Mouse (Mus musculus) Muller cell, postnatal 12 days (primary cell): ENCODE results near the gene Prl3d3.
"Not testable (repeated sequence)": the region's sequence is repeated elsewhere in the genome, so short reads cannot be mapped to it uniquely, and the experiment has no call there.

Source experiments
- DNase-seq: peaks from one replicate; pipeline ENCODE4 v3.0.0-alpha.2; 2015; ENCODE audit errors: inconsistent ontology term

The Prl3d3 gene

DNA sequence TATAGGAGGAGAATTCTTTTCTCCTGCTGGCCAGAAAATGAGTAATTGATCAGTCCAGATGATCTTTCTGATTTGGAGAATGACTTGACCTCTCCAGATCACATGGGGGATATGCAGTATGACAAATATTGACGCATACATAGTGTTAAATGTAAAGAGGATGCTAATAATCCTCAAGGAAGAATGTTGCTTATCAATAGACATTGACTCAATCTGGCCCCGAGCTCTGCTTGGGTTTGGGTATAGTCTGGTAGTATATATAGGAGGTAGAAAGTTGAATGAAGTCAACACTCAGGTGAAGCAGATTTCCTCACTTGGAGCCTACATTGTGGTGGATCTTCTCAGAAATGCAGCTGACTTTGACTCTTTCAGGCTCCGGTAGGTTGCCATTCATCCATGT lies at the start of gene Prl3d3:
Gene Prl3d3, plus strand, starts transcription at position 301 of the 400 bp plus-strand sequence.
- not testable (repeated sequence) for DNase-seq

DNA sequence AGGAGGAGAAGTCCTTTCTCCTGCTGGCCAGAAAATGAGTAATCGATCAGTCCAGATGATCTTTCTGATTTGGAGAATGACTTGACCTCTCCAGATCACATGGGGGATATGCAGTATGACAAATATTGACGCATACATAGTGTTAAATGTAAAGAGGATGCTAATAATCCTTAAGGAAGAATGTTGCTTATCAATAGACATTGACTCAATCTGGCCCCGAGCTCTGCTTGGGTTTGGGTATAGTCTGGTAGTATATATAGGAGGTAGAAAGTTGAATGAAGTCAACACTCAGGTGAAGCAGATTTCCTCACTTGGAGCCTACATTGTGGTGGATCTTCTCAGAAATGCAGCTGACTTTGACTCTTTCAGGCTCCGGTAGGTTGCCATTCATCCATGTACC lies 35.2 kb upstream of the Prl3d3 start, which contains the start of gene Prl3d2:
Gene Prl3d2, plus strand, starts transcription at position 301 of the 400 bp plus-strand sequence.
- not testable (repeated sequence) for DNase-seq

- DNase-seq: no peak
Observed at GRCm38 (mm10) chr13:27148264-27148663, 8.3 kb upstream of the Prl3d3 start.

GRCm38 (mm10) chr13:27196359-27196758 lies 39.8 kb downstream of the Prl3d3 start, which contains the start of gene Prl3c1:
Gene Prl3c1 (plus strand): TSS chr13:27196659.
- no peak for DNase-seq
